Mouse (Mus musculus): Measurements from ENCODE around the gene Serpinc1. TPM values are rescaled to one million over a fixed set of nuclear protein-coding genes. Genes with fewer than 3 reads are reported as not detected.

Gene Serpinc1
- polyA plus RNA-seq, 3 experiments from 2014 or later = 5.1 to 13.6 (median 9.2) TPM

Other genes starting within 250 kb of the Serpinc1 start
- gene Rabgap1l, start 185.4 kb upstream of the Serpinc1 start, polyA plus RNA-seq (2017; shearing (Covaris generic)) = 100 to 1,000 TPM; 237 to 400 (median 301) TPM
- gene Rc3h1, start 72.2 kb upstream of the Serpinc1 start, polyA plus RNA-seq (2017; shearing (Covaris generic)) = 10 to 100 TPM; 11.8 to 13.2 (median 12.3) TPM
- 1 to 10 TPM; 6.0 to 8.8 (median 7.1) TPM for gene Zbtb37, start 56.3 kb downstream of the Serpinc1 start, polyA plus RNA-seq (2017; shearing (Covaris generic))
- 10 to 100 TPM; 15.0 to 27.5 (median 16.3) TPM for gene Dars2, start 92.1 kb downstream of the Serpinc1 start, polyA plus RNA-seq (2017; shearing (Covaris generic))
- 10 to 100 TPM; 15.8 to 44.5 (median 19.1) TPM for gene Cenpl, start 92.1 kb downstream of the Serpinc1 start, polyA plus RNA-seq (2017; shearing (Covaris generic))
- gene Klhl20, start 152.9 kb downstream of the Serpinc1 start, polyA plus RNA-seq (2017; shearing (Covaris generic)) = 10 to 100 TPM; 27.7 to 38.6 (median 30.0) TPM
- not detected for gene Ankrd45, start 164.1 kb downstream of the Serpinc1 start, polyA plus RNA-seq (2017; shearing (Covaris generic))
- gene Tex50, start 180.7 kb downstream of the Serpinc1 start, polyA plus RNA-seq (2017; shearing (Covaris generic)) = not detected

Data from inflammation-experienced regulatory T-cells, adult 6 months (primary cell).